Mouse (Mus musculus): Measurements from ENCODE around the gene Gm20604. TPM values are rescaled to one million over a fixed set of nuclear protein-coding genes. Genes with fewer than 3 reads are reported as not detected.
A peak's percentile ranks its signal among the peaks of the same experiment; 100 is the strongest.

The Gm20604 gene
- polyA plus RNA-seq, 2 experiments = 20.4 to 23.1 TPM

DNA sequence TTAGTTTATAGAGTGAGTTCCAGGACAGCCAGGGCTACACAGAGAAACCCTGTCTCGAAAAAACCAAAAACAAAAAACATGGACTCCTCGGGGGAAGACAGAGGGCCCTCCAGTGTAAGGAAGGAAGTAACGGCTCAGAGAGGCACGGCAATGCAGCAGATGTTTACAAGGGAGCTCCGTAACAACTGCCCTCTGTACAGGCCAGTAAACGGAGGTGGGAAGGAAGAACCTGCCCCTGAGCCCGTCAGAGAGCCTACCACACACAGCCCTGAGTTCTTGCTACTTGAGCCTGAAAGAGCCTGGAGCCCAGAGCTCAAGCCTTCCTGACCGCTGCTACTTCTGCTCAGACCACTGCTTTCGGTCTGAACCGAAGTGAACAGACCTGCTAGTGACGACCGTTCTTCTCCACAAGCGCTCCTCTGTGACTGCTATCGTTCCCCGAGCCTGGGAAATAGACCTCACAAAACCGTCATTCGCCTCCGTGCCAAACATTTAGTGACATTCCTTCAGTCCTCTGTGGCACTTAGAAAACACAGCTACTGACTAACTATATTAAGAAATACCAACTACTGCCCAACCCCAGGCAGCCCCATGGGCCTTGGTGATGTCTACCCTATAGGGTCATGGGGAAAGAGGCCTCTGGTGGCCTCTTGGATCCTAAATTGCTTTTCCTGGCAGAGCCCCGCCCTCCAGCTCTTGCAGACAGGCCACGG lies 45.2 kb downstream of the Gm20604 start:
- no peak overlapping the region for H3K4me2 ChIP-seq (replicated peaks; ENCODE audit: low read depth, low read length, severe bottlenecking)

DNA sequence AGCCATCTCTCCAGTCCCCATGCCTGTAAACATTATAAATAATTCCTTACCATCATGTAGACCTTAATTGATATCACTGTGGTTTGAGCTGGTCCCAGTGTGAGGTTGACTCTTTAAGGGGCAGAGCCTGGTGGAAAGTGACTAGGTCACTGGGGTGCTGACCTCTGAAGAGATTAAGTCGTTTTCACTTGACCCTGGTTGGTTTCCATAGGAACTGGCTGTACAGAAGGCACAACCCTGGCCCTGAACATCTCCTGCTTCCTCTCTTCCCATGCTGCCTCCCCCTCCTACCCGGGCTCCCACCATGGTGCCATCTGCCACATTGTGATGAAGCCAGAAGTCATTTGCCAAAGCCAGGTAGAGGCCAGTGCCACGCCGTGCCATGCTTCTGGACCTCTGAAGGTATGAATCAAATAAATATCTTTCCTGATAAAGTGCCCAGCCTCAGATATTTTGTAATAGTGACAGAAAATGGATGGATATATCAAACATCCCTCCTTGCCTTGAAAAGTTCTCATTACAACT lies 47.6 kb downstream of the Gm20604 start:
- Histone ChIP-seq H3K9me3 (ENCODE audit: control insufficient read depth, low read length) (no peaks in the 10 kb centered on the region), H3K4me2 (replicated peaks; ENCODE audit: low read depth, low read length, severe bottlenecking) (no peak overlapping the region), H3K4me3 (replicated peaks; ENCODE audit: low read length) (no peak overlapping the region), H3K36me3 (ENCODE audit: control insufficient read depth, insufficient read depth, low read length) (no peaks in the 10 kb centered on the region), H3K4me1 (ENCODE audit: control insufficient read depth, insufficient read depth, low read length) (no peaks in the 10 kb centered on the region; the same call in 1 of the 2 replicates), H3K27me3 (ENCODE audit: control insufficient read depth, insufficient read depth, low read length) (no peaks in the 10 kb centered on the region), H3K27ac (replicated peaks; ENCODE audit: low read depth, low read length) (no peak overlapping the region), H3K9ac (ENCODE audit: low read depth, low read length, severe bottlenecking) (no peak overlapping the region)
- WGBS = 66% methylated on average over 4 of the region's 4 CpGs
- ATAC-seq (ENCODE audit: low FRiP score, low read depth) (no peak), DNase-seq (ENCODE audit: low spot score) (no peak)
- TF ChIP-seq POLR2A (IDR thresholded peaks at IDR 0.05; ENCODE audit: borderline replicate concordance, extremely low read depth, insufficient read depth, insufficient read length) = no peak

More for the DNA sequence above, 45.2 kb downstream of the Gm20604 start:
- Histone ChIP-seq H3K9ac (ENCODE audit: low read depth, low read length, severe bottlenecking) (peak overlapping the region; percentile 21; the same call in 1 of the 2 replicates), H3K4me1 (ENCODE audit: control insufficient read depth, insufficient read depth, low read length) (no peaks in the 10 kb centered on the region; the same call in 1 of the 2 replicates), H3K36me3 (ENCODE audit: control insufficient read depth, insufficient read depth, low read length) (no peaks in the 10 kb centered on the region), H3K27me3 (ENCODE audit: control insufficient read depth, insufficient read depth, low read length) (no peaks in the 10 kb centered on the region), H3K27ac (replicated peaks; ENCODE audit: low read depth, low read length) (0 out of 2 replicates have a peak overlapping the region, but pooled peaks have one; percentile 28), H3K4me3 (replicated peaks; ENCODE audit: low read length) (no peak overlapping the region), H3K9me3 (ENCODE audit: control insufficient read depth, low read length) (no peaks in the 10 kb centered on the region)
- ATAC-seq (ENCODE audit: low FRiP score, low read depth) (peak; percentile 55), DNase-seq (ENCODE audit: low spot score) (no peak)
- TF ChIP-seq POLR2A (IDR thresholded peaks at IDR 0.05; ENCODE audit: borderline replicate concordance, extremely low read depth, insufficient read depth, insufficient read length) = no peak
- WGBS = 40% methylated on average over 20 of the region's 20 CpGs

- no peaks in the 10 kb centered on the region for H3K27me3 ChIP-seq (ENCODE audit: control insufficient read depth, insufficient read depth, low read length)
- H3K9ac ChIP-seq (ENCODE audit: low read depth, low read length, severe bottlenecking) = no peak overlapping the region
- no peak overlapping the region for H3K27ac ChIP-seq (replicated peaks; ENCODE audit: low read depth, low read length)
- no peak overlapping the region for H3K4me2 ChIP-seq (replicated peaks; ENCODE audit: low read depth, low read length, severe bottlenecking)
- H3K4me3 ChIP-seq (replicated peaks; ENCODE audit: low read length) = no peak overlapping the region
- DNase-seq (ENCODE audit: low spot score) (no peak), ATAC-seq (ENCODE audit: low FRiP score, low read depth) (no peak)
- TF ChIP-seq POLR2A (IDR thresholded peaks at IDR 0.05; ENCODE audit: borderline replicate concordance, extremely low read depth, insufficient read depth, insufficient read length) = no peak
- no peaks in the 10 kb centered on the region for H3K36me3 ChIP-seq (ENCODE audit: control insufficient read depth, insufficient read depth, low read length)
- H3K4me1 ChIP-seq (ENCODE audit: control insufficient read depth, insufficient read depth, low read length) = peaks cover 4% of the 10 kb centered on the region; the same call in 1 of the 2 replicates
- H3K9me3 ChIP-seq (ENCODE audit: control insufficient read depth, low read length) = no peaks in the 10 kb centered on the region
- 70% methylated on average over 5 of the region's 5 CpGs for WGBS
These were observed 48.6 kb downstream of the Gm20604 start for GRCm38 (mm10) chr12:102709896-102710295.

GRCm38 (mm10) chr12:102708220-102708619 lies 50.3 kb downstream of the Gm20604 start:
- H3K27me3 ChIP-seq (ENCODE audit: control insufficient read depth, insufficient read depth, low read length) = no peaks in the 10 kb centered on the region
- no peak overlapping the region for H3K4me3 ChIP-seq (replicated peaks; ENCODE audit: low read length)
- TF ChIP-seq POLR2A (IDR thresholded peaks at IDR 0.05; ENCODE audit: borderline replicate concordance, extremely low read depth, insufficient read depth, insufficient read length) = no peak
- ATAC-seq (ENCODE audit: low FRiP score, low read depth) (no peak), DNase-seq (ENCODE audit: low spot score) (no peak)
- H3K9me3 ChIP-seq (ENCODE audit: control insufficient read depth, low read length) = no peaks in the 10 kb centered on the region
- H3K4me1 ChIP-seq (ENCODE audit: control insufficient read depth, insufficient read depth, low read length) = peaks cover 11% of the 10 kb centered on the region
- H3K36me3 ChIP-seq (ENCODE audit: control insufficient read depth, insufficient read depth, low read length) = no peaks in the 10 kb centered on the region
- no peak overlapping the region for H3K9ac ChIP-seq (ENCODE audit: low read depth, low read length, severe bottlenecking)
- no peak overlapping the region for H3K4me2 ChIP-seq (replicated peaks; ENCODE audit: low read depth, low read length, severe bottlenecking)
- no peak overlapping the region for H3K27ac ChIP-seq (replicated peaks; ENCODE audit: low read depth, low read length)
- 88% methylated on average over 11 of the region's 11 CpGs for WGBS

- Histone ChIP-seq H3K9ac (ENCODE audit: low read depth, low read length, severe bottlenecking) (no peak overlapping the region), H3K4me2 (replicated peaks; ENCODE audit: low read depth, low read length, severe bottlenecking) (no peak overlapping the region), H3K36me3 (ENCODE audit: control insufficient read depth, insufficient read depth, low read length) (no peaks in the 10 kb centered on the region), H3K27ac (replicated peaks; ENCODE audit: low read depth, low read length) (no peak overlapping the region), H3K9me3 (ENCODE audit: control insufficient read depth, low read length) (no peaks in the 10 kb centered on the region), H3K4me1 (ENCODE audit: control insufficient read depth, insufficient read depth, low read length) (peaks cover 20% of the 10 kb centered on the region), H3K27me3 (ENCODE audit: control insufficient read depth, insufficient read depth, low read length) (no peaks in the 10 kb centered on the region), H3K4me3 (replicated peaks; ENCODE audit: low read length) (no peak overlapping the region)
- 76% methylated on average over 10 of the region's 10 CpGs for WGBS
- TF ChIP-seq POLR2A (IDR thresholded peaks at IDR 0.05; ENCODE audit: borderline replicate concordance, extremely low read depth, insufficient read depth, insufficient read length) = no peak
- no peak for DNase-seq (ENCODE audit: low spot score)
- no peak for ATAC-seq (ENCODE audit: low FRiP score, low read depth)
These were observed 51.5 kb downstream of the Gm20604 start for GRCm38 (mm10) chr12:102706833-102707463.
